Mouse (Mus musculus) brown adipose tissue, adult 24 weeks (tissue): ENCODE measurements at regions not wholly inside any gene's neighbourhood (a gene's known extent, or its start where the extent isn't known, plus 50 kb on each side); places are given as distances from the start of the nearest gene placed in this dataset.
"Not testable (repeated sequence)": the region's sequence is repeated elsewhere in the genome, so short reads cannot be mapped to it uniquely, and the experiment has no call there.

Source experiments
- H3K27ac ChIP-seq: fragments of 200-500 bp; replicated peaks from 2 replicates; pipeline ENCODE4 v1.5.1; 2012; ENCODE audit warnings: low read depth, mild to moderate bottlenecking, low read length
- H3K4me1 ChIP-seq: fragments of 200-500 bp; 2 replicates; pipeline ENCODE4 v1.6.1; 2012; ENCODE audit warnings: low read length, mixed read lengths; ENCODE audit not compliant: control insufficient read depth, insufficient read depth, insufficient read length
- H3K4me3 ChIP-seq: fragments of 200-500 bp; 2 replicates; pipeline ENCODE4 v1.5.1; 2012; ENCODE audit warnings: low read depth, mild to moderate bottlenecking, low read length, moderate library complexity; ENCODE audit not compliant: insufficient read depth

GRCm38 (mm10) chr10:37803225-37803805, 664.6 kb upstream of the Marcks start:
- Histone ChIP-seq H3K4me1 (no peaks in the 10 kb centered on the region), H3K27ac (no peak overlapping the region), H3K4me3 (no peak overlapping the region)

DNA sequence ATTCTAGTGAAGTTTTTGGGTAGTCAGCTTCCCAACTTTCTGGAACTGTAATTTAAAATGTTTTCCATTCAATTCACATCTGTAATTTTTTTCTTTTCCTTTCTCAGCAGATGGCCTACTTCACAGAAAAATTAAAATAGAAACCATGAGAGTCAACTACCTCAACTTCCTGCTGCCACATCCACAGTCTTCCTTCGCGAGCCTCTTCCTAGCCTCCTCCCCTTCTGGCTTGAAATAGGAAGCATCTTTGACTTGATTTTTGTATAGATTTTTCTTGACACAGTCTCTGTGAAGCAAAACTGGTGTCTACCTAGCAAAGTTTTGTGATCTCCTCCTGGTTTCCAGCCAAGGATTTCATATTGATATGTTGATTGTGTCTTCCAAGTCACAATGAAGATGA, 660.7 kb upstream of the Marcks start:
- Histone ChIP-seq H3K4me1 (no peaks in the 10 kb centered on the region), H3K4me3 (no peak overlapping the region), H3K27ac (no peak overlapping the region)

DNA sequence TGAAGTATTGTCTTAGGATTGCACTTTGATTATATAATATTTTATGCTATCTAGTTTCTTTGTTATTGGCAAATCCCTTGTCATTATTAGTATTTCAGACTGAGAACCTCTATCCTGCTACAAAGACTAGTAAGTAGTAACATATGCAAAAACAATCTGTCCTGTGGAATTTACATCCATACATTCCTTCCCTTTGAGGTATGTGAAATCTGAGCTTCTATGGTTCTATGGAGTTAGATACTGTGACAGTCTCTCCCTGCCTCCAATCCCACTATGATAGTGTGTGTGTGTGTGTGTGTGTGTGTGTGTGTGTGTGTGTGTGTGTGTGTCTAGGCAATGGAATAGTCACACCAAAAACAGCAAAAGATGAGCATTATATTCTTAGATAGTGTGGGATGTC, 659.6 kb upstream of the Marcks start:
- H3K4me3 ChIP-seq = no peak overlapping the region
- no peak overlapping the region for H3K27ac ChIP-seq

GRCm38 (mm10) chr10:37797701-37798100, 659.0 kb upstream of the Marcks start:
- no peak overlapping the region for H3K27ac ChIP-seq
- no peak overlapping the region for H3K4me3 ChIP-seq
- H3K4me1 ChIP-seq = no peaks in the 10 kb centered on the region

More for the DNA sequence above, 659.6 kb upstream of the Marcks start:
- H3K4me1 ChIP-seq = no peaks in the 10 kb centered on the region

GRCm38 (mm10) chr10:37792878-37793277, 654.2 kb upstream of the Marcks start:
- H3K4me1 ChIP-seq = no peaks in the 10 kb centered on the region
- H3K27ac ChIP-seq = no peak overlapping the region
- H3K4me3 ChIP-seq = no peak overlapping the region

- Histone ChIP-seq H3K4me3 (no peak overlapping the region), H3K27ac (no peak overlapping the region), H3K4me1 (no peaks in the 10 kb centered on the region)
Observed at GRCm38 (mm10) chr10:37788049-37788448, 649.3 kb upstream of the Marcks start.

DNA sequence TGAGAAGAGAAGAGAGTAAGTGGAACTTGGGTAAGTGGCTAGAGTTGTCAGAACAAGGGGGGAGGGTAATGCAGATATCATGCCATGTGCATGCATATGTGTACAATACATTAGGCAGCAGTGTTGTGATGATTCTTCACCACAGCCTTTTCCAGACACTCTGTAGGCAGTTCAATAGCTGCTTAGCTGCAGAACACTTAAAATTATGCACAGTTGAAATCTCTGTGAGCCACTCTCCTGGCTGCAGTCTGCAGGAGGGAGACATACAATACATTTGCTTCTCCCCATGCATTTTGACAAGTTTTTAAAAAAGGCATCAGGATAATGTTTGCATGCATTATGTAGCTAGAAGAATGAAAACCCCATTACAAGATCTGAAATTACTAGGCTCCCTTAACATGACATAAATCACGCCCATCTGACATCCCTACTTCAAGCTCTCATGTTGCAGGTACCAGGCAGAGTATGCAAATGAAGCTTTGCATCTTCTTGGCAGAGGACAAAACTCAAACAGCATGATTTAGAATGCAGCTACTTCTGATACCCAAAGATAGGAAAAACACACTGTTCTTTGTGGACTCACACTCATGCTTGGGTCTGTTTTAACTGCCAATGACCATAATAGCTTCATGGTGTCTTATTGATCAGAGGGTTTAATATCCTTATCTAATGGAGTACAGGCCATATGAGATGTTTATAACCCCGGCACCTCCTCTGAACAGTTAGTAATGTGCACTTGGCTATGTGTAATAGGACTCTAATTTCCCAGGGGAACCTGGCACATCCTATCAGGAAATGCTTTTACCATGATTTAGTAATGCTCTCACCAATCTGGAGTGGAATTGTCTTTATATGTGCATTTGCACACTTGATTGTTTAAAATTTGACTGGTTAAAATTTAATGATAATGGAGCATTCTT, 640.9 kb upstream of the Marcks start:
- H3K27ac ChIP-seq = no peak overlapping the region
- H3K4me1 ChIP-seq = no peaks in the 10 kb centered on the region
- no peak overlapping the region for H3K4me3 ChIP-seq

DNA sequence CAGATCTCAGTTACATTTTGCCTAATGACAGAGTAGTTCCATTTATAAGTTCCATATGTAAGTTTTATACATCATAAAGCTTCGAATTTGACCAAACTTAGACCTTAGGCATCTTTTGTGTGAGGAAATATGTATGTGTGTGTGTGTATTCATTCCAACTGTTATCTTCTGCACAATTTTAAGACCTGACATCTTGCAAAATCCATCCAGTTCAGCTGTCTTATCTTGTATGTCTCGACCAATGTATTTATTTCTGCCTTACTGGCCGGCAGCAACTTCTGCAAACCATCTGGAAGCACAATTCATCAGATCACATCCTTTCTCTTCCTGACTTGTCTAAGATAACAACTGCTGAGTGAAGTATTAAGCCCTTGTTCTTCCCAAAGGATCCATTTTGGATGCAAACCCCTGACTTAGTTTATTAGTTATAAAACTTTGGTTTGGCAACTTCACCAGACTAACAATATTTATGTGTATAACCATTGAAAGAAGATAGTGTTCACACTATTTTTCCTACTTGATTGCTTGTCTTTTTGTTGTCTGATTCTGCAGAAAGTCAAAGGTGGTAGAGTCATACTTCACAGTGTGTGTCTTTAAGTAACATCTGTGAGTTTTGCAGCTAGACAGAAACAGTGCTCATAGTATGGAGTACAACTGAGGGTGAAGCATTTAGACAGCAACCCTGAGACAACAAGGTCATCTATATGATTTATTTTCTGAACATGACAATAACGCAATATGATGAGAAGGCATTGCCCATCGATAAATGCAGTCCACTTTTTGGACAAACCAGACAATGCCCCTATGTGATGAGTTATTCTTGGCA, 622.0 kb upstream of the Marcks start:
- H3K4me3 ChIP-seq = no peak overlapping the region
- no peaks in the 10 kb centered on the region for H3K4me1 ChIP-seq
- no peak overlapping the region for H3K27ac ChIP-seq

DNA sequence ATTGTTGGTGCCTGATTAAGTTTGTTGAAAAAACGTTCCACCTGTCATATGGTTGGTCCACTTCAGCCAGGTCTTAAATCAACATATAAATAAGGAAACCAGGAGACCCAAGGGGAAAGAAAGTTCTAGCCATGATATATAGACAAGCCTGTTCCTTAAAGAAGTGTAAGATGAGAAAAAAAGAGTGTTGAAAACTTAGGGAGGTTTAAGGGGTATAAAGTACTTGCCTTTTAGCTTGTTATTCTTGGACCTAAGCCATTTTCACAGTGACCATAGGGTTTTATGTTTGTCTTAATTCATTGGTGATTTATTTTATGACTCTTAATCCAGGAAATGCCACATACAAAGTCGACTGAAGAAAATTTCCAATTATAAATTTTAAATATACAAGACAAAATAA, 602.9 kb upstream of the Marcks start:
- no peak overlapping the region for H3K4me3 ChIP-seq
- no peaks in the 10 kb centered on the region for H3K4me1 ChIP-seq
- no peak overlapping the region for H3K27ac ChIP-seq

DNA sequence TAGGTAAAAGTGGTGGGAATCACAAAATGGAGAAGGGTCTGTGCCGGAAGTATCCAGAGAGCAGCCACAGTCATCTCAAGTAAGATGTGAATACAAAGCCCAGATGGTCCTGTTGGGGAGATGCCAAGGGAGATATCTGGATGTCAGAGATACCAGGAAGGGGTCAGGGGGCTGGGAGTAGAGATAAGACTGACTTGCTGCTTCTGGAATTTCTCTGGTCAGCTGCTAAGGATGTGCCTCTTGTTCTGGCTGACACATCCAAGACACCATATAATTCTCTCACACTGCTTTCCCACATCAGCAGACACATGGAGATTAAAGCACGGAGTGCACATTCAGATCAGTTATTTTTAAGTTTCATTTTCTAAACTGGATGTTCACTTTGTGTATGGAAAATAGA, 600.3 kb upstream of the Marcks start:
- H3K4me3 ChIP-seq = no peak overlapping the region
- H3K4me1 ChIP-seq = no peaks in the 10 kb centered on the region
- no peak overlapping the region for H3K27ac ChIP-seq

DNA sequence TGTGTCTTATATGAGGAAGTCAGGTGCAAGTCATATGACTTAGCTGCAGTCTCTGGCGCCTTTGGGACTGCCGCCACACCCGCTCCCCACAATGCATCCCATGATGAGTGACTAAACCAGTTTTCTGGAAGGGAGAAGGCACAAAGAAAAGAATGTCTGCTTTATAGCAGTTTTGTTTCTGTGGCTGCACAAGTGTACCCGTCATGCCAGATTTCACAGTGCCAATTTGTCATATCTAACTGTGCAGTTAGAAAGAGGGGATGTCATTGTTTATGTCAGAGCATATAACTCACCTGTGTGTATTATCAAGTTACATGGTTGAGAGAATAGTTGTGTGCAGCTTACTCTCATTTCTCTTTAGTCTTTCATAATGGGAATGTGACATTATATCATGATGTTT, 586.9 kb upstream of the Marcks start:
- H3K4me3 ChIP-seq = no peak overlapping the region
- H3K4me1 ChIP-seq = no peaks in the 10 kb centered on the region

GRCm38 (mm10) chr10:37724994-37725393, 586.3 kb upstream of the Marcks start:
- H3K27ac ChIP-seq, H3K4me1 ChIP-seq, H3K4me3 ChIP-seq: not testable (repeated sequence)

More for the DNA sequence above, 586.9 kb upstream of the Marcks start:
- no peak overlapping the region for H3K27ac ChIP-seq

GRCm38 (mm10) chr10:37720748-37721147, 582.0 kb upstream of the Marcks start:
- Histone ChIP-seq H3K4me1 (no peaks in the 10 kb centered on the region), H3K4me3 (no peak overlapping the region), H3K27ac (0 out of 2 replicates have a peak overlapping the region, but pooled peaks have one; percentile 26)

GRCm38 (mm10) chr10:37716946-37717345, 578.2 kb upstream of the Marcks start:
- H3K4me1 ChIP-seq = no peaks in the 10 kb centered on the region
- no peak overlapping the region for H3K4me3 ChIP-seq
- H3K27ac ChIP-seq = no peak overlapping the region

- no peak overlapping the region for H3K27ac ChIP-seq
- H3K4me1 ChIP-seq = no peaks in the 10 kb centered on the region; the same call in 1 of the 2 replicates
- H3K4me3 ChIP-seq = no peak overlapping the region
Observed at GRCm38 (mm10) chr10:37711459-37711858, 572.7 kb upstream of the Marcks start.
